Mouse (Mus musculus): ENCODE results near the gene Fam208b. TPM values are rescaled to one million over a fixed set of nuclear protein-coding genes. Genes with fewer than 3 reads are reported as not detected.

The Fam208b gene
- total and polyA plus RNA-seq, 2 experiments from 2014 or later: 10.1 to 34.9 TPM

DNA sequence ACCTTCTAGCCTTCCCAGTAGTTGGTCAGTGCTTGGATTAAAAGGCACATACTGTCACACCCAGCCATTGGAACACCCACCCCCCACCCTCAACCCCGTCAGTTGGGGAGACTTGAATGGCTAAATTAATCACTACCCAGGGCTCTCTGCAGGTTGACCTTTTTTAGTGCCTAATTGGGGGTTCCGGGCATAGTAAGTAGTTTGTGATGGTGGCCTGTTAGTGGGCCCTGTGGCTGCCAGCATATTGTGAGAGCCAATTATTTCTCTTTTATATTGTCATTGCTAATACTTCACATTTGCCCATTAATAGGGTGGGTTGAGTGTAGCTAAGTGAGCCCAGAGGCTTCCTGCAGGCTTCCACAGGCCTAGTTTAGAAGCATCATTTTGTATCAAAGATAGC is 70.7 kb downstream of the Fam208b start:
- H3K9ac ChIP-seq (replicated peaks; ENCODE audit: low read length, poor library complexity, severe bottlenecking): no peak overlapping the region
- 26% methylated on average over 2 of the region's 2 CpGs for WGBS
- no peak for DNase-seq (ENCODE audit: low spot score)

DNA sequence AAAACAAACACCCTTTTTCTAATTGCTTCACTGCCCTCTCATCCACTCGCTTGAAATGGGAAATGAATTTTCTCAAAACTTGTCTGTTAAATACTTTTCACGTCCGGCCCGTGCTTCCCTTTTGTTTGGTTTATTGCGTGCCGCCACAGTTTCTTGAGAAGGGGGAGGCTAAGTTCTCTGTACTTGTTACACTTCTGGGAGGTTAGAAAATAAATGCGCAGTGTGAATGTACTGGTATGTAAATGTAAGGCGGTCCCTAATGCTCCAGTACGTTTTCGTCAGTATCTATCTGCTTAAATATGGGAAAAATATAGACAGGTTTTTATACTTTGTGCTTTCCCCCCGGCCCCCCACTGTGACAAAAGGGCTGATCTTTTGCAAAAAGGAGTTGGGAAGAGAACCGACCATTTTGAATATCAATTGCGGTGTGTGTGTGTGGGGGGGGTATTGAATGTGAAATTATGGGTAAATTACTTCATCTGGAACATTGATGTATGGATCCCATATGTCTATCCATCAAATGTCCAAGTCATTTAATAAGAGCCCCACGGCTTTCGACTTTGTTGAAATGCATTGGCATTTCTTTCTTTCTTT is 71.8 kb downstream of the Fam208b start:
- Histone ChIP-seq H3K27me3 (ENCODE audit: insufficient read depth, low read length) (no peaks in the 10 kb centered on the region), H3K4me1 (ENCODE audit: insufficient read depth, low read length) (peaks cover 17% of the 10 kb centered on the region; the same call in 1 of the 2 replicates), H3K4me3 (ENCODE audit: low read depth, low read length) (peak overlapping the region; percentile 96), H3K36me3 (ENCODE audit: insufficient read depth, low read length) (no peaks in the 10 kb centered on the region), H3K27ac (ENCODE audit: low read depth, low read length) (peak overlapping the region; percentile 99), H3K9ac (replicated peaks; ENCODE audit: low read length, poor library complexity, severe bottlenecking) (peak overlapping the region; percentile 99), H3K4me2 (ENCODE audit: low read depth, low read length, poor library complexity, severe bottlenecking) (peak overlapping the region; percentile 76), H3K9me3 (ENCODE audit: low read length) (no peaks in the 10 kb centered on the region)
- WGBS: 2% methylated on average over 15 of the region's 15 CpGs
- no peak for DNase-seq (ENCODE audit: low spot score)
- ATAC-seq (ENCODE audit: low FRiP score): no peak
- no peak for TF ChIP-seq CTCF (IDR thresholded peaks at IDR 0.05)

More for the DNA sequence above, 70.7 kb downstream of the Fam208b start:
- Histone ChIP-seq H3K4me1 (ENCODE audit: insufficient read depth, low read length) (peaks cover 17% of the 10 kb centered on the region; the same call in 1 of the 2 replicates), H3K9me3 (ENCODE audit: low read length) (no peaks in the 10 kb centered on the region), H3K27ac (ENCODE audit: low read depth, low read length) (no peak overlapping the region), H3K27me3 (ENCODE audit: insufficient read depth, low read length) (no peaks in the 10 kb centered on the region), H3K36me3 (ENCODE audit: insufficient read depth, low read length) (no peaks in the 10 kb centered on the region), H3K4me3 (ENCODE audit: low read depth, low read length) (peak overlapping the region; percentile 96), H3K4me2 (ENCODE audit: low read depth, low read length, poor library complexity, severe bottlenecking) (peak overlapping the region; percentile 76)
- no peak for TF ChIP-seq CTCF (IDR thresholded peaks at IDR 0.05)
- ATAC-seq (ENCODE audit: low FRiP score): no peak

DNA sequence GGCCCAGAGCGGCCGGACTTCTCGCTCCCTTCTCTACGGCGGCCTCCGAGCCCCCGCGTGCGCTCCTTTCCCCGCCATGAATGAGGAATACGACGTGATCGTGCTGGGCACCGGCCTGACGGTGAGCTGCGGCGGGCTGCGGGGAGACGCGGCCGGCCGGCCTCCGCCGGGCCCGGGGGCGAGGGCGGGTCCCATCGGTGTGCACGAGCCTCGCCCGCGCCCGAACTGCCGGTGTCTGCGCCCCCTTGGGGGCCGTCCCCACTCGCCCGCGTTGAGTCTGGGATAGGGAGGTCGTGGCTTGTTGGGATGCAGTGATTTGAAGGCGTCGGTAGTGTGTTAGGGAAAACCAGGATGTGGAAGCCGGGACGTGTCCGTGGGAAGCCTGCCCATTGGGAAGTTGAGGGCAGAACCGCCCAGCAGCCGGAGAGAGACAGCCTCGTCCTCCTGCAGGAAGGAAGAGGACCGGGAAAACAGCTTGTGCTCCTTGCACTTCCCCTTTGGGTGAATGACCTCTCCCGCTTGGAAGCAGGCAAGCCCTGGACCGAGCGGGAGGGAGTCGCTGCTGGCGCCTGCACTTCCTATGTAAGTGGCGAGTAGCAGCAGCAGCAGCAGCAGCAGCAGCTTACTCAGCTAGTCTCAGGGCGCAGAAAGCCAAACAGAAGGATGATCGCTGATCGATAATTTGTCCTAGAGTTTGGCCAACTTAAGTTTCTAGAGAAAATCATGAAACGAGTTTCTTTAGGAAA is 72.5 kb downstream of the Fam208b start:
- Histone ChIP-seq H3K27ac (ENCODE audit: low read depth, low read length) (peak overlapping the region; percentile 99), H3K36me3 (ENCODE audit: insufficient read depth, low read length) (no peaks in the 10 kb centered on the region), H3K9ac (replicated peaks; ENCODE audit: low read length, poor library complexity, severe bottlenecking) (peak overlapping the region; percentile 99), H3K4me1 (ENCODE audit: insufficient read depth, low read length) (peaks cover 17% of the 10 kb centered on the region; the same call in 1 of the 2 replicates), H3K4me3 (ENCODE audit: low read depth, low read length) (peak overlapping the region; percentile 96), H3K27me3 (ENCODE audit: insufficient read depth, low read length) (no peaks in the 10 kb centered on the region), H3K4me2 (ENCODE audit: low read depth, low read length, poor library complexity, severe bottlenecking) (peak overlapping the region; percentile 76), H3K9me3 (ENCODE audit: low read length) (no peaks in the 10 kb centered on the region)
- TF ChIP-seq CTCF (IDR thresholded peaks at IDR 0.05): no peak
- ATAC-seq (ENCODE audit: low FRiP score) (peak; percentile 68), DNase-seq (ENCODE audit: low spot score) (peak; percentile 68)
- under 1% methylated on average over 54 of the region's 59 CpGs for WGBS

DNA sequence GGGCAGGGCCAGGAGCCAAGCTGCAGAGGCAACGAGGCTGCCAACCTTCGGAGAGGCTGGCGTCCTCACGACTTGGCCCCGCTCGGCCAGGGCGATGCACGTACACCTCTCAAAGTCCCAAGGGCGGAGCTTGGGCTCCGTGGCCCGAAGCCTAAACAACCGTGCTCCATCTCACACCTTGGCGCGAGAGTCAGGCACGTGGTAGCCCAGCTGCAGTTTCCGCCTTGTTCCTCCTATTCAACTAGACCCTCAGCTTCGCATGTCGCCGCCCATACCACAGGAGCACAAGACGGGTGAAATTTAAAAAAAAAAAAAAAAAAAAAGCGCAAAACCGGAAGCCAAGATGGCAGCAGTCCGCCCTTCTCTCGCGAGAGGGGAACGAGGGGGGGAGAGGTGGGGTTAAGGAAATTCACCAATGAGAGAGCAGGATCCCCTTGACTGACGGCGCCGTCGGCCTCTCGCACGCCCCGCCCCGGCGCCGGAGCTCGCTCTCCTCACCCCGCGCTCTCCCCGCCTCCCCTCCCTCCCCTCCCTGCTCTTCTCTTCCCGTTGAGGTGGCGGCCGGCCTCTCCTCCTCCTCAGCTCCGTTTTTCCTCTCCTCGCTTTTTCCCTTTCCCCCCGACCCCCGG is 73.2 kb downstream of the Fam208b start, which contains the start of gene Gdi2:
Gene Gdi2 (plus strand): TSS at position 470 of the 629 bp plus-strand sequence.
- H3K4me3 ChIP-seq (ENCODE audit: low read depth, low read length): peak within 1 kb of the TSS; percentile 96
- no peaks in the 10 kb centered on the region for H3K36me3 ChIP-seq (ENCODE audit: insufficient read depth, low read length)
- DNase-seq (ENCODE audit: low spot score) (peak; percentile 98), ATAC-seq (ENCODE audit: low FRiP score) (peak; percentile 99)
- under 1% methylated on average over 30 of the region's 47 CpGs for WGBS
- peak within 1 kb of the TSS; percentile 83 for H3K4me2 ChIP-seq (ENCODE audit: low read depth, low read length, poor library complexity, severe bottlenecking)
- H3K27ac ChIP-seq (ENCODE audit: low read depth, low read length): peak within 1 kb of the TSS; percentile 99
- peak within 1 kb of the TSS; percentile 99 for H3K9ac ChIP-seq (replicated peaks; ENCODE audit: low read length, poor library complexity, severe bottlenecking)
- no peaks in the 10 kb centered on the region for H3K9me3 ChIP-seq (ENCODE audit: low read length)
- H3K4me1 ChIP-seq (ENCODE audit: insufficient read depth, low read length): peaks cover 17% of the 10 kb centered on the region; the same call in 1 of the 2 replicates
- TF ChIP-seq CTCF (IDR thresholded peaks at IDR 0.05): no peak
- H3K27me3 ChIP-seq (ENCODE audit: insufficient read depth, low read length): no peaks in the 10 kb centered on the region

DNA sequence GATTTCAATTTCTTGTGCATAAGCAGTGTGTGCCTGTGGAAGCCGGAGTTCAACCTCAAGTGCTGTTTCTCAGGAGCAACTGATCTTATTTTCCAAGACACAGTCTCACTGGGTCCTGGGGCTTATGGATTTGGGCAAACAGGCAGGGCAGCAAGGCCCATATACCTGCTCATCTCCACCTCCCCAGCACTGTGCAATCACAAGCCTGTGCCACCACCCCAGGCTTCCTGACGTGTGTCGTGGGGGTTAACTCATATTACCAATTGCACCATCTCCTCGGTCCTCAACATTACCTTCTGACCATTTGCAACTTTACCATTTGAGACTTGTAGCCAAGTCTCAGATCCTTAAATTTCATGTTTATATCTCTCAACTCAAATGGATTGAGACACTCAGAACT is 76.8 kb downstream of the Fam208b start:
- Histone ChIP-seq H3K9ac (replicated peaks; ENCODE audit: low read length, poor library complexity, severe bottlenecking) (no peak overlapping the region), H3K27ac (ENCODE audit: low read depth, low read length) (no peak overlapping the region), H3K4me2 (ENCODE audit: low read depth, low read length, poor library complexity, severe bottlenecking) (no peak overlapping the region), H3K4me3 (ENCODE audit: low read depth, low read length) (no peak overlapping the region), H3K36me3 (ENCODE audit: insufficient read depth, low read length) (no peaks in the 10 kb centered on the region), H3K4me1 (ENCODE audit: insufficient read depth, low read length) (0 out of 2 replicates have a peak, but pooled peaks cover 3% of the 10 kb centered on the region), H3K27me3 (ENCODE audit: insufficient read depth, low read length) (no peaks in the 10 kb centered on the region), H3K9me3 (ENCODE audit: low read length) (no peaks in the 10 kb centered on the region)
- ATAC-seq (ENCODE audit: low FRiP score): no peak
- DNase-seq (ENCODE audit: low spot score): no peak
- no peak for TF ChIP-seq CTCF (IDR thresholded peaks at IDR 0.05)
- WGBS: 89% methylated on average over 4 of the region's 4 CpGs
